Mouse (Mus musculus): Measurements from ENCODE around the gene Zfp593.
A peak's percentile ranks its signal among the peaks of the same experiment; 100 is the strongest.
"Not testable (repeated sequence)": the region's sequence is repeated elsewhere in the genome, so short reads cannot be mapped to it uniquely, and the experiment has no call there.

The Zfp593 gene

DNA sequence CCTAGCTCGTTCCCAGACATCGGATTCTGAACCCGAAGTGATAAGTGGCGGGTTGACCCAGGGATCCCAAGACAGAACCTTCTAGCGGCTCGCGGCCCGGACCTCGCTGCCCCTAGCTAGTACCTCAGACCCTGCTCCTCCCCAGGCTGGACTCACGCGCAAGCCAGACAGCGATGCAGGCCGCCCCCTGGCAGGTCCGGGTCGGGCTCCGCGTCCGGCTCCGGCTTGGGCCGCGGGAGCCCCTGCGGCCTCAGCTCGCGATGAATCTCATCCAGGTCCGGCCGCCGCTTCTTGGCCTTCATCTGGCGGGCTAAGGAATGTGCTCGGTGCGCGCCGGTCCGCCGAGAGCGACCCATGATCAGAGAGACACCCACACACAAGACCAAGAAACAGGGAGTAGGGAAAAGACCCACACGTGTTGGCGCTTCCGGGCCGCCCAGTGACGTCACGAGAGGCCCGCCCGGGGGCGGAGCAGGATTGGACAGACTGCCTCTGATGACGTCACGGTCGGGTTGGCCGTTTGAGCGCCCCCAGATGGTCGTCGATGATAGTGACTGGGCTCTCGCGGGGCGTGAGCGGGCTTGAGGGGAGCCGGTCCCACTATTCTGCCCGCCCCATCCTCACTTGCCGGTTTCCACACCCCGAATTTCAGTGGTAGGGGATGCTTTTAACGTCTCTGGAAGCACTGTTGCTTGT is at the start of gene Zfp593:
TSS of gene Zfp593 (minus strand) at position 445 of the 696 bp plus-strand sequence.
- peak; percentile 98 for DNase-seq

- DNase-seq, result no peak
These were observed 48.3 kb upstream of the Zfp593 start for GRCm38 (mm10) chr4:134293692-134294163.

GRCm38 (mm10) chr4:134293061-134293691 is 47.8 kb upstream of the Zfp593 start:
- DNase-seq, result peak; percentile 69 to 72

DNA sequence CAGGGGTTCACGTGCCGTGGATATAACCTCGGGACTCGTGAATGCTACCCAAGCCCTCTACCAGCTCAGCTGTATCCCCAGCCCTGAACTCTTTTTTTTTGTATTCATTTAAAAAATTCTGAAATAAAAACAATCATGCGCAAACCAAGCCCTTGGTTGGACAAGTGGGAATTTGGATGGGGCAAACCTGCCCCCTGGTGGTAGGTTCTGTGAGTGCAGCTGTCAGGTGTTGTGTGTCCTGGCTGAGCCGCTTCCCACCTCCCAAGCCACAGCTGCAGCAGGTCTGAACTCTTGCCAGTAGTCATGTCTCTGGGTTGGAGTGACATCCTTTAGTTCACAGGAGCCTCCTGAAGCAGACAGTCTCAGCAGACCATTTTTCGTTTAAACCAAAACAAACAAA is 46.7 kb upstream of the Zfp593 start:
- DNase-seq, result peak; percentile 86 to 90

GRCm38 (mm10) chr4:134288397-134289256 is 43.2 kb upstream of the Zfp593 start:
- DNase-seq, result peak in 1 of 2 experiments; percentile 9

- peak; percentile 82 to 87 for DNase-seq
These were observed 42.2 kb upstream of the Zfp593 start, which contains the start of gene Pdik1l for GRCm38 (mm10) chr4:134287575-134288025. Gene Pdik1l (minus strand): TSS chr4:134287895.

- peak; percentile 98 to 99 for DNase-seq
These were observed 41.8 kb upstream of the Zfp593 start for GRCm38 (mm10) chr4:134287168-134287564.

- DNase-seq, result peak in 1 of 2 experiments; percentile 54
These were observed 41.1 kb upstream of the Zfp593 start for GRCm38 (mm10) chr4:134286226-134287167.

DNA sequence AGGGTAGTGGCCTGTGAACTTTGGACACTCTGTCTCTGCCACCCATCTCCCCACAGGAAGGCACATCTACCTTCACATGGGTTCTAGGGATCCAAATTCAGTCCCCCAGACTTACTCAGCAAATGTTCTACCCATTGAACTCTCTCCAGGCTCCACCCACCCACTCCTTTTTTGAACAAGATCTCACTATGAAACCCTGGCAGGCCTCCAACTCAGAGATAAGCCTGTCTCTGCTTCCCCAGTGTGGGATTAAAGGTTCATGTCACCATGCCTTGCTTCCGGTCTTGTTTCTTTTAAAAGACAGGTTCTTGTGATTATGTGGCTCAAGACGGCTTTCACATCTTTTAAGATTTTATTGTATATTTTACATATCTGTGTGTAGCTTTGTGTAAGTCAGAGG is 39.5 kb upstream of the Zfp593 start:
- no peak for DNase-seq

- no peak for DNase-seq
These were observed 28.3 kb upstream of the Zfp593 start for GRCm38 (mm10) chr4:134273417-134274345.

DNA sequence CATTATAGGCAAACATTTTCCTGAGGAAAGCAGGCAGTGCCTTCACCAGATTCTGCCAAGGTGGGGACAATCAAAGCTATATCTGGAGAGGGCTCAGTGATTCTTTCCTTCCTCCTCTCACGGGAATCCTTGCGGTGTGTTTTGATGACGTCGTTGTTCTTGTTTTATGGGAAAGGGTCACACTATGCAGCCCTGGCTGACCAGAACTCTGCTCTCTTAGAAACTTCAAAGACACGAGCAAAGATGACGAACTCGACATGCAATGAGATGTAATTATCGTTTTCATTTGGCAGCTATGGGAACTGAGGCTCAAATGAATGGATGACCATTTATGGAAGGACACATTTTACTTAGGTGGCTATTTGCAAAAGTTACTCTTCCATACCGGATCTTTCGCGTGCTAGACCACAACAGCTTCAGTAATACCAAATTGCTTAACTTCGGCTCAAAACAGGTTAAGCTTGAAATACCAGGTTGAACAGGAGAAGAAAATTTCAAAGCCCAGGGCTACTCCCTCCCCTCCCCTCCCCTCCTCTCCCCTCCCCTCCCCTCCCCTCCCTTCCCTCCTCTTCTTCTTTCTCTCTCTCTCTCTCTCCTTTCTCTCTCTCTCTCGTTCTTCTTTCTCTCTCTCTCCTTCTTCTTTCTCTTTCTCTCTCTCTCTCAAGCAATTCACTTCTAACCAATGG is 27.5 kb upstream of the Zfp593 start:
- DNase-seq, result no peak

GRCm38 (mm10) chr4:134271979-134272378 is 26.6 kb upstream of the Zfp593 start:
- no peak for DNase-seq

DNA sequence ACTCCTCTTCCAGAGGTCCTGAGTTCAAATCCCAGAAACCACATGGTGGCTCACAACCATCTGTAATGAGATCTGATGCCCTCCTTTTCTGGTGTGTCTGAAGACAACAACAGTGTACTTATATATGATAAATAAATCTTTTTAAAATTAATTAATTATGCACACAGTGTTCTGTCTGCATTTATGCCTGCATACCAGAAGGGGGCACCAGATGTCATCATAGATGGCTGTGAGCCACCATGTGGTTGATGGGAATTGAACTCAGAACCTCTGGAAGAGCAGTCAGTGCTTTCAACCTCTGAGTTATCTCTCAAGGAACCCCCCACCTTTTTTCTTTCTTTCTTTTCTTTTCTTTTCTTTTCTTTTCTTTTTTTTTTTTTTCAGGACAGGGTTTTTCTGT is 24.2 kb upstream of the Zfp593 start:
- DNase-seq, result not testable (repeated sequence)

GRCm38 (mm10) chr4:134268102-134268655 is 22.8 kb upstream of the Zfp593 start:
- DNase-seq, result no peak

- DNase-seq, result no peak
These were observed 20.6 kb upstream of the Zfp593 start for GRCm38 (mm10) chr4:134265860-134266585.

DNA sequence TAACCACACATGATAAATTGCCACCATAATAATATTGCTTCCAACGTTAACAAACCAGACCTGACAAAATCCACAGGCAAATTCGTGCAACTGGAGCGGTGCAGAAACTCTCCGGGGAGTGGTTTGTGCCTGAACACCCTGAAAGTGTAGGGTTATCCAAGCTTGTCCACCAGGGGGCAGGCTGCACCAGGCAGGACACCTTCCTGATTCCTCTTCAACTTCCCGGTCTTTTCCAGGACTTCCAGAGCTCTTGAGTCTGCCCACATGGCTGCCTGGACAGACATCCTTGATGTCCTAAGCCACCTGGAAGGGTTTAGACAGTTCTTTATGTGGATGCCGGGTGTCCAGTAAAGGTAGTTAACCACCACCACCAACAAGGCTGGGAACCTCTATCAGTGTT is 17.8 kb upstream of the Zfp593 start:
- peak; percentile 57 to 81 for DNase-seq

DNA sequence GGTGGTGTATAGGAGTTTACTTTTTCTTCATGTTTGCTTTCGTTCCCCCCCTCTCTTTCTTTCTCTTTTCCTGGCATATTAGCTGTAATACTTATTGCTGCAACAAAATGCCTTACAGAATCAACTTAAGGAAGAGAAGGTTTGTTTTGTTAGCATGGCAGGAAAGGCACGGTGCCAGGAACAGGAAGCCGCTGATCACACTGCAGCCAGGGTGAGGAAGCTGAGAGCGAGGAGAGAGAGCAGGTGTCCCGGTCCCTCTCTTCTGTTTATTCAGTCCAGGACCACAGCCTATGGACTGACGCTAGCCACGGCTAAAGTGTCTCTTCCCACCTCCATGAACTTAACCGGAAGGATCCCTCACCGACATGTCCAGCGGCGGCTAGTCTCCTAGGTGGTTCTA is 13.0 kb upstream of the Zfp593 start:
- DNase-seq, result no peak

- DNase-seq, result no peak
These were observed 12.0 kb upstream of the Zfp593 start for GRCm38 (mm10) chr4:134257198-134258009.
